Mouse (Mus musculus) heart, postnatal 0 days (tissue): ENCODE measurements around the gene Efcab6.

Experiments used
- CTCF ChIP-seq: IDR thresholded peaks from 2 replicates; pipeline ENCODE4 v1.5.1; 2016; ENCODE audit warnings: antibody characterized with exemption, control low read depth, low read depth
- EP300 ChIP-seq: IDR thresholded peaks from 2 replicates; pipeline ENCODE4 v1.6.1; 2016; ENCODE audit warnings: antibody characterized with exemption, low read depth

DNA sequence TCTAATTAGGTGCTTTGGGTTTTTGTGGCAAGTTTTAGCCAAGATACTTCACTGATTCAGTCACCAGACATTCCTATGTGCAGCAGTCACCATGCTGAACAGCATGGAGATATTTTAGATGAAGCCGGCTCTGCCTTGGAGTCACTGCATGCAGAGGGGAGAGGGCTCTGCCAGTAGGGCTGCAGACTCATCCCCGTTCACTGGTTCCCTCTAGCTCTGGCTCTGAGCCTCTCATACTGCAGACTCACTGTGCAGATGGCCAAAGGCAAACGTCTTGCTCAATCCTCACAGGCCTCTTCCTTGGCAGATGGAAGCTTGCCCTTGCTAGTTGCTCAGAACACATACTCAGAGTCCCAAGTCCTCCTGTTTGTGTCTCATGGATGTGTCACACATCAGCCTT lies 139.8 kb downstream of the Efcab6 start:
- TF ChIP-seq CTCF (no peak), EP300 (no peak)
